Mouse (Mus musculus): ENCODE measurements around the gene Flvcr2. TPM values are rescaled to one million over a fixed set of nuclear protein-coding genes. Genes with fewer than 3 reads are reported as not detected.

The Flvcr2 gene
- polyA plus RNA-seq, 1 experiment from 2014 or later = 1.9 TPM

GRCm38 (mm10) chr12:85839371-85840000, 93.1 kb downstream of the Flvcr2 start:
- WGBS = 90% methylated on average over 12 of the region's 12 CpGs
- no peak overlapping the region for H3K4me2 ChIP-seq (replicated peaks)
- H3K4me1 ChIP-seq = no peaks in the 10 kb centered on the region
- H3K36me3 ChIP-seq = no peaks in the 10 kb centered on the region
- no peak overlapping the region for H3K4me3 ChIP-seq
- H3K9me3 ChIP-seq = no peaks in the 10 kb centered on the region
- no peak overlapping the region for H3K9ac ChIP-seq
- H3K27ac ChIP-seq = no peak overlapping the region
- no peak for ATAC-seq (ENCODE audit: insufficient number of reproducible peaks, insufficient read depth, low FRiP score, low TSS enrichment)
- H3K27me3 ChIP-seq = no peaks in the 10 kb centered on the region

DNA sequence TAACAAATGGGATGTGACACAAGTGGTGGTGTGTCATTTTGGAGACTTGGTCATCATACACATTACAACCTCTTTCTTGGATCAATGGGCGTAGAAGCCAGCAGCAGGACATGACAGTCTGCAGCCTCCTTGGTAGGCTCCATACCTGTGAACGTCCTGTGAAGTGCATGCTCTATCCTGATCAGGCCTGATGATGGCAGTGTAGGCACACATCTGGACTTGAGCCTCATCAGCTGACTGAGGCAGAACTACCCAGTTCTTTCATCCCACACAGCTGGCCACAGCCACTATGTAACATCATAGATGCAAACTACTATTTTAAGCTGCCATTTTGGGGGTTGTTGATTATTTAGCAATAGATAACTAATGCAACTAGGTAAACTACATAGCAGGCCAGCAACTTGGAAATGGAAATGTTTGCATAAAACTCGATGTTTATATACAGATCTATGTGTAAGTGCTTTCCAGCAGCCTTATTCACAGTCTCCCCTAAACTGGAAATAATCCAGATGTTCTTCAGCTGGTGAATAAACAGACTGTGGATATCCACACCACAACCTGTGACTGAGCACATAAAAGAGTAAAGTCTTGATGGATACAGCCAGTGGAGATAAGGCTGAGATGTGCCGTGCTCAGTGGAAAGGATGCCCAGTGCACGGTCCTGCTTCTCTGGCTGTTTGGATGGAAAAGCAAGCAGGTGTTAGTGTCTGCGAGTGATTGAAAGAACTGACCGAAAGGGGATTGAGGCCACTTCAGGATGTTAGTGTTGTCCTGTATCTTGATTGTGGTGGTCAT, 102.0 kb downstream of the Flvcr2 start:
- Histone ChIP-seq H3K27ac (no peak overlapping the region), H3K9me3 (no peaks in the 10 kb centered on the region), H3K4me1 (no peaks in the 10 kb centered on the region), H3K4me3 (no peak overlapping the region), H3K4me2 (replicated peaks) (no peak overlapping the region), H3K36me3 (peaks cover 20% of the 10 kb centered on the region), H3K27me3 (no peaks in the 10 kb centered on the region), H3K9ac (no peak overlapping the region; the same call in 1 of the 2 replicates)
- ATAC-seq (ENCODE audit: insufficient number of reproducible peaks, insufficient read depth, low FRiP score, low TSS enrichment) = no peak
- 82% methylated on average over 7 of the region's 7 CpGs for WGBS

DNA sequence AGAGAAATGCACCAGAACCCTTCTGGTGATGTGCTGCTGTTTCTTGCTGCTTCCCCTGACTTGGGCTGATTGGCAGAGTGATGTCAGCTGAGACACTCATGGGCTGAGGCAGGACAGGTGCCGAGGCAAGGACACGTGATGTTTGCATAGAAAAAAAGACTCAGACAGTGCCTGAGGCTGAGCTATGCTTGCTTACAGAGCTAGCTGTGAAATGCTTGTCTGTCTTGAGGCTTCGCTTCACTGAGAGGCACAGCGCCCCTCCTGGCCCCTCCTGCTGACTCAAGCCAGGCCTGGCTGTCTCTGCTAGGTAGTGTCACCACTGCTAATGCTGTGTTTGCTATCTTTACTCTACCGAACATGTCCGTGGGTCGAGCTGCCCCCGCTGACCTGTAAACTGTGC, 104.3 kb downstream of the Flvcr2 start:
- Histone ChIP-seq H3K27me3 (no peaks in the 10 kb centered on the region), H3K9me3 (no peaks in the 10 kb centered on the region), H3K27ac (no peak overlapping the region), H3K36me3 (peaks cover 15% of the 10 kb centered on the region), H3K4me1 (no peaks in the 10 kb centered on the region), H3K4me2 (replicated peaks) (no peak overlapping the region), H3K4me3 (no peak overlapping the region), H3K9ac (no peak overlapping the region)
- ATAC-seq (ENCODE audit: insufficient number of reproducible peaks, insufficient read depth, low FRiP score, low TSS enrichment) = no peak
- WGBS = 82% methylated on average over 8 of the region's 8 CpGs

DNA sequence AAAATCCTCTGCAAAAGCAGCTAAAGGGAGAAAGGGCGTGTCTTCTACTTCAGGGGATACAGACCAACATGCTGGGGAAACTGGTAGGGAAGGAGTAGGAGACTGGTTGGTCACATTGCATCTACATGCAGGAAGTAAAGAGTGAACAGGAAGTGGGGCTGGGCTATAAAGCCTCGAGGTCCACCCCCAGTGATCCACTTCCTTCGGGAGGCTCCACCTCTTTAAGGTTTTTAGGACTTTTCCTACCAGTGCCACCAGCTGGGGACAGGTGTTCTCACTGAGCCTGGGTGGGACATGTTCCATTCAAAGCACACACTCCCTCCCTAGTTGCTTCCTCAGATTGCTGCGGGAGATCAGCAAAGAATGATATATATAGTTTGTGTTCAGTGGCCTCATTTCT, 107.5 kb downstream of the Flvcr2 start:
- Histone ChIP-seq H3K27me3 (no peaks in the 10 kb centered on the region), H3K4me1 (no peaks in the 10 kb centered on the region), H3K9me3 (no peaks in the 10 kb centered on the region), H3K36me3 (peaks cover 14% of the 10 kb centered on the region; the same call in 1 of the 2 replicates), H3K4me3 (no peak overlapping the region), H3K27ac (no peak overlapping the region), H3K4me2 (replicated peaks) (no peak overlapping the region), H3K9ac (no peak overlapping the region)
- ATAC-seq (ENCODE audit: insufficient number of reproducible peaks, insufficient read depth, low FRiP score, low TSS enrichment) = no peak
- WGBS = 81% methylated on average over 4 of the region's 4 CpGs

- no peaks in the 10 kb centered on the region for H3K9me3 ChIP-seq
- H3K9ac ChIP-seq = no peak overlapping the region
- 93% methylated on average over 1 of the region's 1 CpGs for WGBS
- H3K36me3 ChIP-seq = peaks cover 14% of the 10 kb centered on the region; the same call in 1 of the 2 replicates
- H3K27ac ChIP-seq = no peak overlapping the region
- no peak for ATAC-seq (ENCODE audit: insufficient number of reproducible peaks, insufficient read depth, low FRiP score, low TSS enrichment)
- H3K4me3 ChIP-seq = no peak overlapping the region
- no peaks in the 10 kb centered on the region for H3K27me3 ChIP-seq
- H3K4me1 ChIP-seq = no peaks in the 10 kb centered on the region
- H3K4me2 ChIP-seq (replicated peaks) = no peak overlapping the region
Observed at GRCm38 (mm10) chr12:85854271-85854670, 107.9 kb downstream of the Flvcr2 start.

- H3K9me3 ChIP-seq = no peaks in the 10 kb centered on the region
- no peak for ATAC-seq (ENCODE audit: insufficient number of reproducible peaks, insufficient read depth, low FRiP score, low TSS enrichment)
- no peak overlapping the region for H3K4me2 ChIP-seq (replicated peaks)
- no peak overlapping the region for H3K9ac ChIP-seq
- H3K27me3 ChIP-seq = no peaks in the 10 kb centered on the region
- no peak overlapping the region for H3K4me3 ChIP-seq
- H3K27ac ChIP-seq = no peak overlapping the region
- no peaks in the 10 kb centered on the region for H3K36me3 ChIP-seq
- 84% methylated on average over 7 of the region's 7 CpGs for WGBS
- H3K4me1 ChIP-seq = 0 out of 2 replicates have a peak, but pooled peaks cover 5% of the 10 kb centered on the region
Observed at GRCm38 (mm10) chr12:85857300-85857699, 111.0 kb downstream of the Flvcr2 start.

GRCm38 (mm10) chr12:85859111-85859510, 112.8 kb downstream of the Flvcr2 start:
- no peak for ATAC-seq (ENCODE audit: insufficient number of reproducible peaks, insufficient read depth, low FRiP score, low TSS enrichment)
- Histone ChIP-seq H3K36me3 (no peaks in the 10 kb centered on the region), H3K9ac (no peak overlapping the region), H3K9me3 (no peaks in the 10 kb centered on the region), H3K27ac (no peak overlapping the region), H3K27me3 (no peaks in the 10 kb centered on the region), H3K4me1 (0 out of 2 replicates have a peak, but pooled peaks cover 8% of the 10 kb centered on the region), H3K4me3 (no peak overlapping the region), H3K4me2 (replicated peaks) (no peak overlapping the region)
- 81% methylated on average over 3 of the region's 3 CpGs for WGBS

DNA sequence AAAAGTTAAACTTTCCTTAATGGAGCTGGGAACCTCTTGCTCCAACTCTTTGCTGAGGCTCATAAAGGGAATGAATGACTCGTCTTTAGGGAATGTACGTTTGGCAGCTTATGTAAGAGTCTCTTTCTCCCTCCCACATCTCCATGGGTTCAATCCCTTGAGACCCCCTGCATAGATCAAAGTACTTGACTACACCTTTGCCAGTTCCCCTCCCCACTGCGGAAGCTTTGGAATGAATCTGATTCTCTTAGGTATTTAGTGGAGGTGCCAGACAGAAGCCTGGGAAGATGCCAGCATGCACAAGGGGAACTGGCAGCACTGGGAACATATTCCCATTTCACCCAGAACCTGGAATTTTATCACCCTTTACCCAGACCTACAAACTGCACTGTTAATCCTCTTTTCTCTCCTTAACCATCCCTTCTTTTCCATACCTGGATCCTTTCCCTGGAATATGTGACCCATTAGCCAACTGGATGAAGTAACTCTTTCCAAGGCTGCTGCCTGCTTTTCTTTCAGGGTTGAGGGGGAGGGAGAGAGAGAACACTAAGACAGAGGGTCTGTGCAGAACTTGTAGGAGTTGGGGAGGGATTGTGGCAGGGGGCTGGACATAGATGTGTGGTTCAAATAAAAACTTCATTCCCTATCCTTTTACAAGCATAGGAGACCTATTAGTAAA, 113.3 kb downstream of the Flvcr2 start:
- Histone ChIP-seq H3K4me3 (no peak overlapping the region), H3K4me1 (0 out of 2 replicates have a peak, but pooled peaks cover 8% of the 10 kb centered on the region), H3K27me3 (no peaks in the 10 kb centered on the region), H3K36me3 (no peaks in the 10 kb centered on the region), H3K9ac (no peak overlapping the region), H3K27ac (no peak overlapping the region), H3K4me2 (replicated peaks) (no peak overlapping the region), H3K9me3 (no peaks in the 10 kb centered on the region)
- no peak for ATAC-seq (ENCODE audit: insufficient number of reproducible peaks, insufficient read depth, low FRiP score, low TSS enrichment)
- WGBS = 44% methylated on average over 3 of the region's 3 CpGs

DNA sequence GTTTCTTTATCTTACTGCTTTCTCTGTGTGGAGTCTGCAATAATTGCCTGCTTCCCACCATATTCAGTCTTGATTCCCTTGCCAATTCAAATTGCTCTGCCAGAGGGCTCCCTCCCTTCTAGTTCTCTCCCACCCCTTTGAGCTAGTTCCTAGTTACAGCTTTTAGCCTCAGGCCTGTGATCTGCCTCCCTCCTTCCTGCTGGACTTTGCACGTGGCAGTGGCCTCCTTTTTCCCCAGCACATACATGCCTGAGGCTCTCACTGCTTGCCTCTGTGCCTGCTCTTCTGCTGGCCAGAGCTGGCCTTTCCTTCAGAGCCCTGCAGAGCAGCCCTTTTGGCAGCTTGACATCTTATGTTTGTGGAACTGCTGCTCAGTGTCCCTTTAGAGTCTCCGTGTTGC, 116.2 kb downstream of the Flvcr2 start:
- H3K27me3 ChIP-seq = no peaks in the 10 kb centered on the region

More for the DNA sequence above, 116.2 kb downstream of the Flvcr2 start:
- Histone ChIP-seq H3K9me3 (no peaks in the 10 kb centered on the region), H3K36me3 (no peaks in the 10 kb centered on the region), H3K4me1 (0 out of 2 replicates have a peak, but pooled peaks cover 8% of the 10 kb centered on the region), H3K9ac (no peak overlapping the region), H3K4me2 (replicated peaks) (no peak overlapping the region), H3K27ac (0 out of 2 replicates have a peak overlapping the region, but pooled peaks have one; percentile 7), H3K4me3 (no peak overlapping the region)
- no peak for ATAC-seq (ENCODE audit: insufficient number of reproducible peaks, insufficient read depth, low FRiP score, low TSS enrichment)
- 28% methylated on average over 2 of the region's 2 CpGs for WGBS
